Mouse (Mus musculus) embryonic fibroblast, embryonic 13.5 days (primary cell): ENCODE measurements around the gene Slc16a6.

Experiments
- CTCF ChIP-seq: IDR thresholded peaks from 2 replicates; pipeline ENCODE4 v1.5.1; 2011; ENCODE audit warnings: mild to moderate bottlenecking, control low read depth, low read length, moderate library complexity, borderline replicate concordance; ENCODE audit not compliant: insufficient read depth
- POLR2A ChIP-seq: IDR thresholded peaks from 2 replicates; pipeline ENCODE4 v1.6.1; 2011; ENCODE audit warnings: low read depth, mild to moderate bottlenecking, control low read depth, low read length, moderate library complexity

DNA sequence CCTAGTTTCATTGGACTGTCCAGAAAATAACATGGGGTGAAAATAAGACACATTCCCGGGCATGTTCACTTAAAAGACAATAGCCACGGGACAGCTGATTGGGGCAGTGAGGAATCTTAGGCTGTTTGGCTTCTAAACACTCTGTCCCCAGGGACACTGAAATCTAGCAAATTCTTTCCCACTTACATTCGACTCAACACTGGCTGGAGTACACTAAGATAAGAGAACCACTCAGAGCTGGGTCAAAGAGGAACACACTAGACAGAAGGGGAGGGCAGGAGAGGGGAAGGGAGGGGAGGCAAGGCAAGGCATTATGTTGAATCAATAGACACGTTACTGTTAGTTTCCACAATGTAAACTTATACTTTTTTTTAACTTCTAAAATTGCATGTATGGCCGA is 12.8 kb downstream of the Slc16a6 start:
- TF ChIP-seq CTCF (no peak), POLR2A (no peak)
